Mouse (Mus musculus) left cerebral cortex, adult 8-10 months (tissue): ENCODE data around the gene Tceal9. TPM values are rescaled to one million over a fixed set of nuclear protein-coding genes. Genes with fewer than 3 reads are reported as not detected.
"Not testable (repeated sequence)": the region's sequence is repeated elsewhere in the genome, so short reads cannot be mapped to it uniquely, and the experiment has no call there.

Source experiments
- DNase-seq, 2 experiments: peaks; one replicate each; pipeline ENCODE4 v3.0.0; 2022; ENCODE audit warnings: low spot score in 2 of 2
- total RNA-seq, 4 experiments: library from RNA; stranded (reverse); gene quantifications; 2 replicates each; pipeline ENCODE4 v1.2.4; 2022

Gene Tceal9
- 100 to 1,000 TPM; 118 to 122 (median 119) TPM for total RNA-seq

DNA sequence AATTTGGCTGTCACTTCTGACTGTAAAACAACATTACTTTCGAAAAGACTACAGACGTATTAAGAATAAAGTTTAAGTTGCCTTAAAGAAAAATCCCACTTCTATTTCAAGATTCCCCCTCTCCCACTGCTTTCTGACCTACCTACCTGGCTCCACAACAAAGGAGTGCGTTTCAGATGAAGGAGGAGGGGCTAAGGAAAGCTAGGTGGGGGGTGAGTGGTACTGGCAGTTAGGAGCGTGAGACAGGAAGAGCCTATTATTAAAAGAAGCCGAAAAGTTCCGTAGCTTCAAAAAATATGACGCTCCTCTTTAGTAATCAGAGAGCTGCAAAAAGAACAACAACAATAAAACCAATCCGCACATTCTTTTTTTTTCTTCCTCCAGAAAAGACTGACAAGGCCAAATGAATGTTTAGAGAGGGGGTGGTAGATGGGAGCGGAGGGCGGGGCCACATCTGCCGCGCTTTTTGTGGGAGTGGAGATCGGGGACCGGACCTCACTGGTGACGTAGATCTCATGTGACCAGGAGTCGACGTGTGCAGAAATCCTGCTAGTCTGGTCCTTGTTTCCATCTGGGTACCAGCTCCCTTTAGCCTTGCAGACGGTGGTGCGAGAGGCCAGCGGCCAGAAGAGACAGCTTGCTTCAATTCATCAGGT lies at the start of gene Tceal9:
Tceal9 (plus strand) TSS at position 506 of the 656 bp plus-strand sequence.
- peak; percentile 45 to 51 for DNase-seq

DNA sequence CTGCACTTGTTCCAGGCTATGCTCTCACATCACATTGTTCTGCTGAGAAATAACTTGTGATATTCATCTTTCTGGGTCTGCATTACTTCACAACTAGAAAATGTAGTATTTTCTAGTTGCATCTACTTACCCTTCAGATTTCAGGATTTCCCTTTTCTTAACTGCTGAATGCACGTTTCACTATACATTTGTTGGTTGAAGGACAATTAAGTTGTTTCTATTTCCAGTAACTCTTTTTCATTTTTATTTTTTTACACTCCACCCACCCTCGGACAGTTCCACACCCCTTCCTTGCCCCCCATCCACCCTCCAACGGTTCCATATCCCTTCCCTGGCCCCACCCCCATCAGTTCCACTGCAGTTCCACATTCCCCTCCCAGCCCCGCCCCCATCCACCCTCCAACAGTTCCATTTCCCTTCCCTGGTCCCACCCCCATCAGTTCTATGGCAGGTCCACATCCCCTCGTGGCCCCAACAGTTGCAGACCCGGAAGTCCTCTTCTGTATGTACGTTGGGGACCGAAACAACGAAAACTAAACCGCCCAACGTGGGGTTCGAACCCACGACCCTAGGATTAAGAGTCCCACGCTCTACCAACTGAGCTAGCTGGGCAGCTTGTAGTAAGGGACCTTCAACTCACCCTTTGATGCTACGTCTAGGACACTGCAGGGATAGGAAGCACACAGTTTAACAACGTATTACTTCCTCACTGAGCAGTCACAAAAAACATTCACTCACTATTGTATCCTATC lies 49.5 kb upstream of the Tceal9 start:
- DNase-seq, result no peak

DNA sequence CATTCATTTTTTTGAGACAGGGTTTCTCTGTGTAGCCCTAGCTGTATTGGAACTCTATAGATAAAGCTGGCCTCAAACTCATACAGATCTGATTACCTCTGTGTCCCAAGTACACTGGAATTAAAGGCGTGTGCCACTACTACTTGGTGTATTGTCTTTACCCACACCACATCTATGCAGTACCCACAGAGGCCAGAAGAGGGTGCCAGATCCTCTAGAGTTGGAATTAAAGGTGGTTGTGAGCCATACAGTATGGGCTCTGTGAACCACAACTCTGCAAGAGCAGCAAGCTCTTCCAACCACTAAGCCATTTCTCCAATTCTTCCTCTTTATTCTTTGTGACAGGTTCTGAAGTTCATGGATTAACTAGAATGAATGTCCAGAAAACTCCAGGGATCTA lies 48.0 kb upstream of the Tceal9 start:
- no peak for DNase-seq

DNA sequence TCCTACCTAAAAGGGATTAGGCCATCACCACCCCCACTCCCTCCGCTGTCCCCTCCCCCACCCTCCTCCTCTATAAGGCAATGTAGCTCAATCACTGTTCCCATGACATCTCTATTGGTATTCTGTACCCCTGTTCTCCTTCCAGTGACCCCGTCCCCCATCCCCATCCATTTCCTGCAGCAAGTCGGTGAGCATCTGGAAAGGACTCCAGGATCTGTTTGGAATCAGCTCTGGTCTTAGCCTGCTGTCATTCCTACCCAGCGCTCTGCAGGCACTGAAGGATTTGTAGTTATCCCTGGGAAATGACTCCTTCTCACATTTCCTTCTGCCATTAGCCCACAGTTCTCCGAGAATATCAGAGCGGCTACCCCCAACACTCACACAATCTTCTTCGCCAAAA lies 41.6 kb upstream of the Tceal9 start:
- DNase-seq, result no peak

DNA sequence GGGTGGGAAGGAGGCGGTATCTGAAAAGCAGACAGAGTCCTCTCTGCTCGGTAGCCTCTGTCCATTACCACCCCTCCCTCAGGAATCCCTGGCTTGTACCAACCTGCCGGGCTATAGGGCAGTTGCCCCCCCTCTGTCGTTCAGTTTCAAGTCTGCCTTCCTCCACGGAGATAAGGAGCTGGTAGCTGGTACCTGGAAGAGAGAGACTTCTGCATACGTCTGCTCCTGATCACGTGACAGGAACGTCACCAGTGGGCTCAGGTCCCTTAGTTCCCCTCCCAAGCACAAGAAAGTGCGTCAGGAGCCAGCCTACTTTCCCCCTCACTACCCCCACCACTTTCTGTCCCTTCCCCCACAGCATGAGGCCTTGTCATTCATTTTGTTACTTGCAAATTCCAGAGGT lies 41.2 kb upstream of the Tceal9 start, which contains the start of gene Tceal5:
Tceal5 (minus strand) TSS at position 213 of the 403 bp plus-strand sequence.
- DNase-seq, result peak; percentile 16 to 66

GRCm38 (mm10) chrX:136204406-136204805 lies 40.5 kb upstream of the Tceal9 start:
- no peak for DNase-seq

GRCm38 (mm10) chrX:136213396-136213795 lies 31.5 kb upstream of the Tceal9 start:
- no peak for DNase-seq

- DNase-seq, result not testable (repeated sequence)
Measured at GRCm38 (mm10) chrX:136214729-136215677, 29.9 kb upstream of the Tceal9 start, which contains the start of the genes Tceal7 and Bex1. Tceal7 (plus strand) TSS chrX:136214779. Bex1 (minus strand) TSS chrX:136215513.

- DNase-seq, result no peak
Measured at GRCm38 (mm10) chrX:136216303-136216702, 28.6 kb upstream of the Tceal9 start.

DNA sequence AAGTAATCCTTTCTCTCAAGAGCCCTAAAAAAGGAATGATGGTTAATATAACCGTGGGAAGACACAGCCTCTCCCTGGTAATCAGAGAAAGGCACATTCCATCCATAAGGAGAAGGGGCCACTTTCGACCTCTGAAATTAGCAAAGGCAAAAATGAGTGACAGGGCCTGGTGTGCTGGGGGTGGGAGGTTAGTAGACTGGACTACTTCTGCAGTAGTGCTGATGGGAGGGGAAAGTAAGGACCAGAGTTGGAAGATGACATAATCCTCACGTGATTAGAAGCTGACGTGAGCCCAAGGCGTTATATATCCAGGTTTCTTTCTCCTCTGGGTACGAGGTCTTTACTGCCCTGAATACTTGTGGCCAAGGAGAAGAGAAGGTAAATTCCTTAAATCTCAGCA lies 21.2 kb upstream of the Tceal9 start:
- no peak for DNase-seq

- DNase-seq, result no peak
Measured at GRCm38 (mm10) chrX:136227768-136228167, 17.1 kb upstream of the Tceal9 start.

- DNase-seq, result no peak
Measured at GRCm38 (mm10) chrX:136238118-136238517, 6.8 kb upstream of the Tceal9 start.

GRCm38 (mm10) chrX:136243181-136243580 lies 1.7 kb upstream of the Tceal9 start:
- DNase-seq, result no peak

- peak in 1 of 2 experiments; percentile 2 for DNase-seq
Measured at GRCm38 (mm10) chrX:136245521-136246071, 717 bp downstream of the Tceal9 start.

GRCm38 (mm10) chrX:136248811-136249210 lies 3.9 kb downstream of the Tceal9 start:
- DNase-seq, result no peak

- no peak for DNase-seq
Measured at GRCm38 (mm10) chrX:136249671-136250070, 4.8 kb downstream of the Tceal9 start.

DNA sequence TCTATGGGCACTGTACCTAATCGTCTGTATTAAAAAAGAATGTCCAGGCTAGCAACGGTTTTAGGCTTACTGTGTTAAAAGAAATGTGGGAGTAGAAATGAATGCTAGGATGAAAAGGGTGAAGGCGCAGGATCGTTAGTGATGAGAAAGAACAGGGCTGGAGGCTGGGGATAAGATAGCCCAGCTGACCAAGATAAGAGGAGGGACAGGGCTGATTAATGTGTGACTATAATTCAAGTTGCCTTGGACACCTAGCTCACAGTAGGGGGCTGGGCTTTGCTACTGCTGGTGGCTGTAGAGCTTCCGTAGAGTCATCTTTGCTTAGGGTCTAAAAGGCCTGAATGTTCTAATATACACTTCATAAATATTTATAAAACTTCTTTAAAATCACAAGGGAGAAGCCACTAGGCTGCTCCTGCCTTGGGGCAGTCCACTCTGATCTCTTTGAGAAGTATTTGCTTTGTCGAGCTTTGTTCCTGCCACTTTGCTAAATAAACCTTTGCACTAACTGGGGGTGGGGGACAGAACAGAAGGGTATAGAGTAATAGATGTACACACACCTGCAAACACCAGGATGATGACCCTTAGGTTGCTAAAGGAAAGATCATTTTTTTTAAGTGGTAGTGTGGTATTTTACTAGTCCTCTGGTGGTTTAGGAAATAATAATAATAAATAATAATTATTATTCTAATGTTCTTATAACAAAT lies 7.3 kb downstream of the Tceal9 start:
- DNase-seq, result no peak

- DNase-seq, result no peak
Measured at GRCm38 (mm10) chrX:136267720-136268119, 22.8 kb downstream of the Tceal9 start.

GRCm38 (mm10) chrX:136268173-136268572 lies 23.3 kb downstream of the Tceal9 start:
- no peak for DNase-seq

- DNase-seq, result peak in 1 of 2 experiments; percentile 73
Measured at GRCm38 (mm10) chrX:136269743-136270392, 25.0 kb downstream of the Tceal9 start, which contains the start of gene Bex3. Bex3 (plus strand) TSS chrX:136270253.
